Mouse (Mus musculus) intestine, embryonic 15.5 days (tissue): ENCODE data around the gene Rbfox2. TPM values are rescaled to one million over a fixed set of nuclear protein-coding genes. Genes with fewer than 3 reads are reported as not detected.

ENCODE experiments used
- ATAC-seq: fragments of 200-750 bp; cut with Nextera tagmentation; 2 replicates; pipeline ENCODE4 v1.8.0; 2017; ENCODE audit warnings: moderate TSS enrichment, moderate library complexity
- H3K27ac ChIP-seq: fragments of 300-500 bp; sonication (generic); 2 replicates; pipeline ENCODE4 v1.5.1; 2015; ENCODE audit warnings: mild to moderate bottlenecking, inconsistent platforms
- H3K27me3 ChIP-seq: fragments of 300-500 bp; sonication (generic); replicated peaks from 2 replicates; pipeline ENCODE4 v1.6.1; 2015; ENCODE audit warnings: inconsistent platforms
- H3K36me3 ChIP-seq: fragments of 300-500 bp; sonication (generic); 2 replicates; pipeline ENCODE4 v1.6.1; 2015; ENCODE audit warnings: inconsistent platforms
- H3K4me1 ChIP-seq: fragments of 300-500 bp; sonication (generic); replicated peaks from 2 replicates; pipeline ENCODE4 v1.6.1; 2015; ENCODE audit warnings: inconsistent platforms
- H3K4me2 ChIP-seq: fragments of 300-500 bp; sonication (generic); replicated peaks from 2 replicates; pipeline ENCODE4 v1.6.1; 2015; ENCODE audit warnings: mild to moderate bottlenecking, inconsistent platforms
- H3K4me3 ChIP-seq: fragments of 300-500 bp; sonication (generic); replicated peaks from 2 replicates; pipeline ENCODE4 v1.5.1; 2015; ENCODE audit warnings: inconsistent platforms
- H3K9ac ChIP-seq: fragments of 300-500 bp; sonication (generic); 2 replicates; pipeline ENCODE4 v1.6.1; 2015; ENCODE audit warnings: inconsistent platforms
- H3K9me3 ChIP-seq: fragments of 300-500 bp; sonication (generic); 2 replicates; pipeline ENCODE4 v1.6.1; 2016; ENCODE audit warnings: inconsistent platforms
- WGBS: fragments of 180-500 bp; shearing (Covaris S2); methylation state at CpG from one replicate; pipeline ENCODE4 v1.1.7; 2015; 5-methylcytosine and 5-hydroxymethylcytosine counted together
- polyA plus RNA-seq: library from polyadenylated mRNA; unstranded; fragments of >200 nt; fragmentation: Nextera tagmentation; extraction: Ambion mirVana; gene quantifications from 2 replicates; pipeline ENCODE4 v1.2.1, GENCODE M21; 2015

Gene Rbfox2
- polyA plus RNA-seq, 1 experiment from 2014 or later, result 44.8 TPM

- H3K4me3 ChIP-seq, result no peak overlapping the region
- no peak overlapping the region for H3K9ac ChIP-seq
- H3K36me3 ChIP-seq, result no peaks in the 10 kb centered on the region
- peaks cover 37% of the 10 kb centered on the region for H3K4me1 ChIP-seq
- no peaks in the 10 kb centered on the region for H3K27me3 ChIP-seq
- no peak for ATAC-seq
- no peak overlapping the region for H3K4me2 ChIP-seq
- 0 out of 2 replicates have a peak overlapping the region, but pooled peaks have one; percentile 64 for H3K27ac ChIP-seq
- no peaks in the 10 kb centered on the region for H3K9me3 ChIP-seq
- WGBS, result 83% methylated on average over 4 of the region's 4 CpGs
Measured at GRCm38 (mm10) chr15:77160848-77161247, 146.0 kb downstream of the Rbfox2 start.

GRCm38 (mm10) chr15:77156525-77156924 lies 150.3 kb downstream of the Rbfox2 start:
- Histone ChIP-seq H3K4me2 (no peak overlapping the region), H3K4me1 (peaks cover 26% of the 10 kb centered on the region; the same call in 1 of the 2 replicates), H3K4me3 (no peak overlapping the region), H3K36me3 (no peaks in the 10 kb centered on the region), H3K27ac (peak overlapping the region; percentile 27; the same call in 1 of the 2 replicates), H3K9ac (no peak overlapping the region), H3K27me3 (no peaks in the 10 kb centered on the region), H3K9me3 (no peaks in the 10 kb centered on the region)
- WGBS, result 21% methylated on average over 3 of the region's 3 CpGs
- ATAC-seq, result no peak

- WGBS, result 65% methylated on average over 10 of the region's 10 CpGs
- H3K4me2 ChIP-seq, result peak overlapping the region; percentile 58; the same call in 1 of the 2 replicates
- H3K4me1 ChIP-seq, result peaks cover 37% of the 10 kb centered on the region
- H3K27ac ChIP-seq, result peak overlapping the region; percentile 51
- no peaks in the 10 kb centered on the region for H3K9me3 ChIP-seq
- H3K9ac ChIP-seq, result no peak overlapping the region; the same call in 1 of the 2 replicates
- H3K4me3 ChIP-seq, result no peak overlapping the region
- H3K27me3 ChIP-seq, result no peaks in the 10 kb centered on the region
- no peak for ATAC-seq
- H3K36me3 ChIP-seq, result no peaks in the 10 kb centered on the region
Measured at GRCm38 (mm10) chr15:77154248-77154785, 152.5 kb downstream of the Rbfox2 start.

- peak overlapping the region; percentile 59 for H3K9ac ChIP-seq
- peak overlapping the region; percentile 52 for H3K4me3 ChIP-seq
- H3K4me1 ChIP-seq, result peaks cover 42% of the 10 kb centered on the region
- WGBS, result 2% methylated on average over 12 of the region's 12 CpGs
- no peaks in the 10 kb centered on the region for H3K9me3 ChIP-seq
- peak; percentile 93 for ATAC-seq
- no peaks in the 10 kb centered on the region for H3K27me3 ChIP-seq
- peak overlapping the region; percentile 93 for H3K27ac ChIP-seq
- H3K36me3 ChIP-seq, result no peaks in the 10 kb centered on the region
- peak overlapping the region; percentile 58 for H3K4me2 ChIP-seq
Measured at GRCm38 (mm10) chr15:77153625-77154024, 153.2 kb downstream of the Rbfox2 start.

- H3K4me2 ChIP-seq, result peak overlapping the region; percentile 58
- peak; percentile 78 for ATAC-seq
- H3K36me3 ChIP-seq, result no peaks in the 10 kb centered on the region
- peak overlapping the region; percentile 59 for H3K9ac ChIP-seq
- no peaks in the 10 kb centered on the region for H3K27me3 ChIP-seq
- 1% methylated on average over 3 of the region's 3 CpGs for WGBS
- H3K4me3 ChIP-seq, result peak overlapping the region; percentile 52
- no peaks in the 10 kb centered on the region for H3K9me3 ChIP-seq
- peak overlapping the region; percentile 93 for H3K27ac ChIP-seq
- H3K4me1 ChIP-seq, result peaks cover 42% of the 10 kb centered on the region
Measured at GRCm38 (mm10) chr15:77153088-77153546, 153.7 kb downstream of the Rbfox2 start.

- Histone ChIP-seq H3K4me2 (peak overlapping the region; percentile 58), H3K4me1 (peaks cover 42% of the 10 kb centered on the region), H3K36me3 (no peaks in the 10 kb centered on the region), H3K9ac (peak overlapping the region; percentile 59), H3K27me3 (no peaks in the 10 kb centered on the region), H3K27ac (peak overlapping the region; percentile 93), H3K4me3 (peak overlapping the region; percentile 52), H3K9me3 (no peaks in the 10 kb centered on the region)
- WGBS, result under 1% methylated on average over 19 of the region's 19 CpGs
- ATAC-seq, result no peak
Measured at GRCm38 (mm10) chr15:77152336-77153087, 154.3 kb downstream of the Rbfox2 start.

GRCm38 (mm10) chr15:77151816-77152215 lies 155.0 kb downstream of the Rbfox2 start:
- WGBS, result 2% methylated on average over 4 of the region's 4 CpGs
- Histone ChIP-seq H3K9me3 (no peaks in the 10 kb centered on the region), H3K4me2 (peak overlapping the region; percentile 58), H3K4me3 (peak overlapping the region; percentile 52), H3K27me3 (no peaks in the 10 kb centered on the region), H3K36me3 (no peaks in the 10 kb centered on the region), H3K9ac (0 out of 2 replicates have a peak overlapping the region, but pooled peaks have one; percentile 59), H3K4me1 (peaks cover 40% of the 10 kb centered on the region), H3K27ac (no peak overlapping the region)
- ATAC-seq, result no peak

- Histone ChIP-seq H3K36me3 (no peaks in the 10 kb centered on the region), H3K4me2 (peak overlapping the region; percentile 58), H3K9me3 (no peaks in the 10 kb centered on the region), H3K4me1 (peaks cover 34% of the 10 kb centered on the region), H3K27me3 (no peaks in the 10 kb centered on the region), H3K4me3 (peak overlapping the region; percentile 52), H3K27ac (peak overlapping the region; percentile 45), H3K9ac (peak overlapping the region; percentile 34; the same call in 1 of the 2 replicates)
- no peak for ATAC-seq
- 39% methylated on average over 8 of the region's 8 CpGs for WGBS
Measured at GRCm38 (mm10) chr15:77151178-77151577, 155.6 kb downstream of the Rbfox2 start.

- peak; percentile 23 for ATAC-seq
- 6% methylated on average over 3 of the region's 3 CpGs for WGBS
- Histone ChIP-seq H3K9me3 (no peaks in the 10 kb centered on the region), H3K4me2 (peak overlapping the region; percentile 58), H3K4me3 (peak overlapping the region; percentile 28), H3K27ac (peak overlapping the region; percentile 90), H3K4me1 (peaks cover 31% of the 10 kb centered on the region), H3K9ac (peak overlapping the region; percentile 39), H3K36me3 (no peaks in the 10 kb centered on the region), H3K27me3 (no peaks in the 10 kb centered on the region)
Measured at GRCm38 (mm10) chr15:77150424-77150841, 156.4 kb downstream of the Rbfox2 start.

GRCm38 (mm10) chr15:77150000-77150399 lies 156.8 kb downstream of the Rbfox2 start:
- H3K27me3 ChIP-seq, result no peaks in the 10 kb centered on the region
- peaks cover 31% of the 10 kb centered on the region for H3K4me1 ChIP-seq
- peak overlapping the region; percentile 58 for H3K4me2 ChIP-seq
- WGBS, result 6% methylated on average over 3 of the region's 3 CpGs
- H3K36me3 ChIP-seq, result no peaks in the 10 kb centered on the region
- H3K9me3 ChIP-seq, result no peaks in the 10 kb centered on the region
- ATAC-seq, result no peak; the same call in 1 of the 2 replicates
- H3K27ac ChIP-seq, result peak overlapping the region; percentile 90
- H3K4me3 ChIP-seq, result peak overlapping the region; percentile 28
- H3K9ac ChIP-seq, result peak overlapping the region; percentile 39

- H3K9me3 ChIP-seq, result no peaks in the 10 kb centered on the region
- 56% methylated on average over 3 of the region's 3 CpGs for WGBS
- peaks cover 31% of the 10 kb centered on the region for H3K4me1 ChIP-seq
- no peaks in the 10 kb centered on the region for H3K36me3 ChIP-seq
- no peak for ATAC-seq
- H3K9ac ChIP-seq, result no peak overlapping the region
- no peaks in the 10 kb centered on the region for H3K27me3 ChIP-seq
- H3K27ac ChIP-seq, result peak overlapping the region; percentile 90; the same call in 1 of the 2 replicates
- H3K4me3 ChIP-seq, result no peak overlapping the region
- H3K4me2 ChIP-seq, result peak overlapping the region; percentile 58
Measured at GRCm38 (mm10) chr15:77149551-77149950, 157.3 kb downstream of the Rbfox2 start.

- Histone ChIP-seq H3K4me2 (no peak overlapping the region), H3K27ac (no peak overlapping the region), H3K9ac (no peak overlapping the region), H3K27me3 (no peaks in the 10 kb centered on the region), H3K4me3 (no peak overlapping the region), H3K9me3 (no peaks in the 10 kb centered on the region), H3K4me1 (peaks cover 27% of the 10 kb centered on the region), H3K36me3 (no peaks in the 10 kb centered on the region)
- no peak for ATAC-seq
- WGBS, result 84% methylated on average over 4 of the region's 4 CpGs
Measured at GRCm38 (mm10) chr15:77146942-77147341, 159.9 kb downstream of the Rbfox2 start.
